Mouse (Mus musculus) adipocyte (in vitro differentiated cells): Measurements from ENCODE around the gene Rabep2.
"Not testable (repeated sequence)": the region's sequence is repeated elsewhere in the genome, so short reads cannot be mapped to it uniquely, and the experiment has no call there.

Experiments used
- DNase-seq: peaks from one replicate; pipeline ENCODE4 v3.0.0-alpha.2; 2016; ENCODE audit warnings: low spot score

The Rabep2 gene

GRCm38 (mm10) chr7:126464836-126465235, 36.3 kb downstream of the Rabep2 start:
- DNase-seq, result no peak

- DNase-seq, result no peak
These were observed 36.9 kb downstream of the Rabep2 start for GRCm38 (mm10) chr7:126465246-126466030.

- no peak for DNase-seq
These were observed 37.6 kb downstream of the Rabep2 start for GRCm38 (mm10) chr7:126466116-126466515.

- DNase-seq, result no peak
These were observed 38.1 kb downstream of the Rabep2 start for GRCm38 (mm10) chr7:126466707-126467106.

- no peak for DNase-seq
These were observed 38.7 kb downstream of the Rabep2 start for GRCm38 (mm10) chr7:126467271-126467670.

GRCm38 (mm10) chr7:126467834-126468627, 39.5 kb downstream of the Rabep2 start:
- DNase-seq, result no peak

GRCm38 (mm10) chr7:126470077-126470476, 41.5 kb downstream of the Rabep2 start:
- DNase-seq, result no peak

- no peak for DNase-seq
These were observed 42.8 kb downstream of the Rabep2 start for GRCm38 (mm10) chr7:126471361-126471760.

GRCm38 (mm10) chr7:126471853-126472252, 43.3 kb downstream of the Rabep2 start:
- DNase-seq, result no peak

- DNase-seq, result no peak
These were observed 43.7 kb downstream of the Rabep2 start for GRCm38 (mm10) chr7:126472306-126472705.

GRCm38 (mm10) chr7:126472713-126473112, 44.2 kb downstream of the Rabep2 start:
- DNase-seq, result no peak

GRCm38 (mm10) chr7:126473470-126474086, 45.0 kb downstream of the Rabep2 start:
- DNase-seq, result no peak

- no peak for DNase-seq
These were observed 46.0 kb downstream of the Rabep2 start for GRCm38 (mm10) chr7:126474486-126474955.

- peak; percentile 82 for DNase-seq
These were observed 46.5 kb downstream of the Rabep2 start, which contains the start of gene Sh2b1 for GRCm38 (mm10) chr7:126474993-126475581. Gene Sh2b1 (minus strand): TSS chr7:126475424.

- DNase-seq, result peak; percentile 39
These were observed 53.1 kb downstream of the Rabep2 start for GRCm38 (mm10) chr7:126481699-126482098.

GRCm38 (mm10) chr7:126482392-126482871, 53.9 kb downstream of the Rabep2 start:
- peak; percentile 91 for DNase-seq

- DNase-seq, result peak; percentile 95
These were observed 58.5 kb downstream of the Rabep2 start, which contains the start of gene Tufm for GRCm38 (mm10) chr7:126487052-126487483. Gene Tufm (plus strand): TSS chr7:126487361.

GRCm38 (mm10) chr7:126487617-126488385, 59.2 kb downstream of the Rabep2 start:
- DNase-seq, result not testable (repeated sequence)

GRCm38 (mm10) chr7:126491005-126491404, 62.4 kb downstream of the Rabep2 start:
- no peak for DNase-seq

- no peak for DNase-seq
These were observed 63.4 kb downstream of the Rabep2 start for GRCm38 (mm10) chr7:126491973-126492372.

GRCm38 (mm10) chr7:126494120-126494519, 65.6 kb downstream of the Rabep2 start:
- no peak for DNase-seq
